ENCODE assay signal across 11 mouse cellular contexts in genomic region chr2:26495701-26496100, GRCm38 (mm10). TPM values are rescaled to one million over a fixed set of nuclear protein-coding genes. Genes with fewer than 3 reads are reported as not detected.
DNase-seq lines count a peak whose midpoint lies in the region; ATAC-seq lines count a peak whose summit lies in the region.
"Had no signal": no experiment of that assay in that cellular context is flagged by ENCODE, and none has a peak within 500 bp of the region (broad histone marks: within the 10 kb centered on the region; RNA-seq: fewer than 3 reads in every experiment).

No protein-coding gene starts in this region.

- no peaks in the 10 kb centered on the region for H3K36me3 ChIP-seq in lung, embryonic 16.5 days (ENCODE audit: control insufficient read depth, insufficient read depth, low read length)
- no peaks in the 10 kb centered on the region for H3K36me3 ChIP-seq in hindbrain, embryonic 12.5 days
- H3K36me3 ChIP-seq in neural tube, embryonic 13.5 days = no peaks in the 10 kb centered on the region

- H3K4me3 ChIP-seq in lung, embryonic 16.5 days (ENCODE audit: low read length) = no peak overlapping the region
- H3K4me3 ChIP-seq in hindbrain, embryonic 12.5 days = no peak overlapping the region
- no peak overlapping the region for H3K4me3 ChIP-seq in neural tube, embryonic 13.5 days
- H3K4me3 ChIP-seq: limb, embryonic 15.5 days had no signal

- H3K9me3 ChIP-seq in lung, embryonic 16.5 days (ENCODE audit: control insufficient read depth, low read length) = no peaks in the 10 kb centered on the region
- no peaks in the 10 kb centered on the region for H3K9me3 ChIP-seq in hindbrain, embryonic 12.5 days (replicated peaks)
- H3K9me3 ChIP-seq in neural tube, embryonic 13.5 days = no peaks in the 10 kb centered on the region
- H3K9me3 ChIP-seq: limb, embryonic 15.5 days had no signal

- DNase-seq in heart, adult 11 months = peak; percentile 93
- no peak for DNase-seq in heart, adult 18-20 months
- DNase-seq in lung, adult 18-20 months = no peak
- DNase-seq in ovary, postnatal 10 days (ENCODE audit: low spot score) = no peak
- no peak for DNase-seq in ovary, postnatal 36 days (ENCODE audit: low spot score)
- DNase-seq: thymus, postnatal 36 days had no signal

- 0 out of 2 replicates have a peak overlapping the region, but pooled peaks have one; percentile 6 for H3K9ac ChIP-seq in lung, embryonic 16.5 days (ENCODE audit: low read length)
- H3K9ac ChIP-seq in hindbrain, embryonic 12.5 days = 0 out of 2 replicates have a peak overlapping the region, but pooled peaks have one; percentile 36
- H3K9ac ChIP-seq in neural tube, embryonic 13.5 days = no peak overlapping the region
- H3K9ac ChIP-seq: limb, embryonic 15.5 days had no signal

- H3K27me3 ChIP-seq in lung, embryonic 16.5 days (ENCODE audit: control insufficient read depth, insufficient read depth, low read depth, low read length) = no peaks in the 10 kb centered on the region
- no peaks in the 10 kb centered on the region for H3K27me3 ChIP-seq in hindbrain, embryonic 12.5 days
- H3K27me3 ChIP-seq in neural tube, embryonic 13.5 days = no peaks in the 10 kb centered on the region
- H3K27me3 ChIP-seq: limb, embryonic 15.5 days had no signal

- H3K4me2 ChIP-seq in lung, embryonic 16.5 days (ENCODE audit: low read depth, low read length) = no peak overlapping the region
- H3K4me2 ChIP-seq in hindbrain, embryonic 12.5 days (replicated peaks) = peak overlapping the region; percentile 11; the same call in 1 of the 2 replicates
- peak overlapping the region; percentile 48 for H3K4me2 ChIP-seq in neural tube, embryonic 13.5 days
- H3K4me2 ChIP-seq: limb, embryonic 15.5 days had no signal

- ATAC-seq in lung, embryonic 16.5 days (ENCODE audit: low read depth) = no peak
- ATAC-seq in hindbrain, embryonic 12.5 days (ENCODE audit: low FRiP score) = no peak
- no peak for ATAC-seq in neural tube, embryonic 13.5 days (ENCODE audit: low read depth)

- peak overlapping the region; percentile 90; the same call in 1 of the 2 replicates for H3K27ac ChIP-seq in lung, embryonic 16.5 days (ENCODE audit: low read length)
- peak overlapping the region; percentile 46 for H3K27ac ChIP-seq in hindbrain, embryonic 12.5 days
- H3K27ac ChIP-seq in neural tube, embryonic 13.5 days (replicated peaks) = peak overlapping the region; percentile 14; the same call in 1 of the 2 replicates

- 55% methylated on average over 2 of the region's 2 CpGs for WGBS in lung, embryonic 16.5 days
- 83% methylated on average over 2 of the region's 2 CpGs for WGBS in hindbrain, embryonic 12.5 days
- 78% methylated on average over 2 of the region's 2 CpGs for WGBS in neural tube, embryonic 13.5 days

- H3K4me1 ChIP-seq in lung, embryonic 16.5 days (replicated peaks; ENCODE audit: control insufficient read depth, insufficient read depth, low read length) = peaks cover 99% of the 10 kb centered on the region
- H3K4me1 ChIP-seq in hindbrain, embryonic 12.5 days = peaks cover 99% of the 10 kb centered on the region
- peaks cover 100% of the 10 kb centered on the region for H3K4me1 ChIP-seq in neural tube, embryonic 13.5 days (replicated peaks)

RNA-seq across cellular contexts. Expression of gene Notch1, which starts 20.8 kb away (rescaled TPM):
- total RNA-seq in heart, adult 18-20 months (2021) = 10 to 100 TPM; 29.8 to 30.5 TPM
- polyA plus RNA-seq in lung, embryonic 16.5 days (2015; fragmentation: Nextera tagmentation; extraction: Ambion mirVana) = 20.5 and 22.0 TPM in 2 replicates
- 38.0 and 41.0 TPM in 2 replicates for polyA plus RNA-seq in hindbrain, embryonic 12.5 days (2016; fragmentation: Nextera tagmentation; extraction: Ambion mirVana)
- 19.3 and 20.5 TPM in 2 replicates for polyA plus RNA-seq in neural tube, embryonic 13.5 days (2015; fragmentation: Nextera tagmentation; extraction: Ambion mirVana)
- total RNA-seq: MEL had no signal

RNA-seq across cellular contexts. Expression of gene Sec16a, which starts 50.7 kb away (rescaled TPM):
- total RNA-seq in heart, adult 18-20 months (2021) = 10 to 100 TPM; 38.9 to 39.2 TPM
- polyA plus RNA-seq in lung, embryonic 16.5 days (2015; fragmentation: Nextera tagmentation; extraction: Ambion mirVana) = 21.8 and 23.2 TPM in 2 replicates
- 32.3 and 35.3 TPM in 2 replicates for polyA plus RNA-seq in hindbrain, embryonic 12.5 days (2016; fragmentation: Nextera tagmentation; extraction: Ambion mirVana)
- 18.4 and 20.7 TPM in 2 replicates for polyA plus RNA-seq in neural tube, embryonic 13.5 days (2015; fragmentation: Nextera tagmentation; extraction: Ambion mirVana)

Comparison
In these comparisons a context has a peak if more than half of its experiments do, and no peak if none do; other contexts are left out.
1. H3K27ac ChIP-seq: peak in every context shown above with its lines; median percentile 90 in lung, embryonic 16.5 days; 46 in hindbrain, embryonic 12.5 days; 14 in neural tube, embryonic 13.5 days.